Mouse (Mus musculus) brain, embryonic 14.5 days (tissue): ENCODE measurements around the gene Nfyb.
A peak's percentile ranks its signal among the peaks of the same experiment; 100 is the strongest.

Experiments used
- CTCF ChIP-seq: fragments of 200-500 bp; IDR thresholded peaks from 2 replicates; pipeline ENCODE4 v1.5.1; 2012; ENCODE audit warnings: inconsistent platforms, mild to moderate bottlenecking, moderate library complexity, borderline replicate concordance; ENCODE audit not compliant: insufficient read depth, insufficient read length; ENCODE audit errors: extremely low read depth
- POLR2A ChIP-seq: fragments of 200-500 bp; IDR thresholded peaks from 2 replicates; pipeline ENCODE4 v1.6.1; 2012; ENCODE audit warnings: mild to moderate bottlenecking, inconsistent platforms, borderline replicate concordance; ENCODE audit not compliant: poor library complexity, insufficient read depth, insufficient read length, severe bottlenecking; ENCODE audit errors: extremely low read depth

DNA sequence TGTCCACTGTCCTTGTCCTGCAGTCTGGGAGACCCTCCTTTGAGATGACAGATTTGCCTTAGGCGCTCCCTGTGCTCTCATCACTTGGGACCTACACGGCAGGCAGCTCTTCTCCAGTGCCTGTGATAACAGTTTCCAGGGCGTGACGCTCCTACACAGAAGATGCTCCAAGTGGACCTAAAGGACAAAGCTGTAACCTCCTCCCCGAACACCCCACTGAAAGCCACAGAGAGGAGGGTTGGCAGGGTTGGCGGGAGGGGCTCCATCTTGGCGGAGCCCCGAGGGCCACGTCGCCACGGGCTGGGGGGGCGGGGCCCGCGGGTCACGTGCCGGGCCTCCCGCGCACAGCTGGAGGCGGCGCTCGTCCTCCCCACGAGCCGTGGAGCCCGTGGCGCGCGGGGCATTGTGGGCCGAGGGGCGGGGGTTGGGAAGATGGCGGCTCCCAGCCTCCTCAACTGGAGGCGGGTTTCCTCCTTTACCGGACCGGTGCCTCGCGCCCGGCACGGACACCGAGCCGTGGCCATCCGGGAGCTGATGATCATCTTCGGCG is 65.2 kb downstream of the Nfyb start:
- TF ChIP-seq CTCF = 0 out of 2 replicates have a peak, but pooled peaks have one; percentile 11
- TF ChIP-seq POLR2A = peak; percentile 83
